Mouse (Mus musculus): ENCODE data around the gene Hfe2.
A peak's percentile ranks its signal among the peaks of the same experiment; 100 is the strongest.

- TF ChIP-seq CTCF (IDR thresholded peaks at IDR 0.05) (peak; percentile 55), EP300 (IDR thresholded peaks at IDR 0.05) (no peak)
Measured at GRCm38 (mm10) chr3:96545565-96545964, 20.6 kb downstream of the Hfe2 start.

Measured in lung, postnatal 0 days (tissue).